Comparison of ENCODE assay signal across 11 mouse cellular contexts in genomic region chr3:85117014-85117413, GRCm38 (mm10).
"Had no signal": no experiment of that assay in that cellular context is flagged by ENCODE, and none has a peak within 500 bp of the region (broad histone marks: within the 10 kb centered on the region; RNA-seq: fewer than 3 reads in every experiment).

No protein-coding gene starts in this region.

- DNase-seq: right cerebral cortex, adult 18-20 months; right cerebral cortex, postnatal 14 days; right cerebral cortex, postnatal 25 days; right cerebral cortex, postnatal 4 days; spleen, adult 18-20 months; thymus, adult 18-20 months; thymus, adult 2 months; thymus, postnatal 14 days; thymus, postnatal 25 days; thymus, postnatal 36 days; thymus, postnatal 4 days had no signal
